ENCODE assay signal across 8 mouse cellular contexts in genomic region chr3:138526916-138527666, GRCm38 (mm10). TPM values are rescaled to one million over a fixed set of nuclear protein-coding genes. Genes with fewer than 3 reads are reported as not detected.
DNase-seq lines count a peak whose midpoint lies in the region; ATAC-seq lines count a peak whose summit lies in the region.

No protein-coding gene starts in this region.

- peak overlapping the region; percentile 99 for H3K4me3 ChIP-seq in hindbrain, embryonic 12.5 days

- peaks cover 3% of the 10 kb centered on the region; the same call in 1 of the 2 replicates for H3K27me3 ChIP-seq in hindbrain, embryonic 12.5 days

- peak overlapping the region; percentile 64 for H3K4me2 ChIP-seq in hindbrain, embryonic 12.5 days (replicated peaks)

- peak overlapping the region; percentile 98 for H3K9ac ChIP-seq in hindbrain, embryonic 12.5 days

- peaks cover 26% of the 10 kb centered on the region for H3K4me1 ChIP-seq in hindbrain, embryonic 12.5 days

- no peaks in the 10 kb centered on the region for H3K36me3 ChIP-seq in hindbrain, embryonic 12.5 days

- DNase-seq in NIH3T3 (ENCODE audit: low read depth) = peak; percentile 99
- peak; percentile 98 to 99 for DNase-seq in cerebellum, postnatal 10 days
- peak; percentile 98 for DNase-seq in frontal cortex, postnatal 10 days (ENCODE audit: low spot score in 2 of 2)
- peak; percentile 95 to 99 for DNase-seq in layer of hippocampus, postnatal 14 days (ENCODE audit: low spot score in 2 of 2)
- peak; percentile 97 for DNase-seq in lung, postnatal 14 days
- peak; percentile 92 for DNase-seq in retina, adult 2 months (ENCODE audit: low read depth, low spot score)
- peak; percentile 95 to 98 for DNase-seq in thymus, postnatal 36 days

- H3K27ac ChIP-seq in hindbrain, embryonic 12.5 days = peak overlapping the region; percentile 99

- H3K9me3 ChIP-seq in hindbrain, embryonic 12.5 days (replicated peaks) = no peaks in the 10 kb centered on the region

- peak; percentile 93 for ATAC-seq in hindbrain, embryonic 12.5 days (ENCODE audit: low FRiP score)

- under 1% methylated on average over 73 of the region's 85 CpGs for WGBS in hindbrain, embryonic 12.5 days

RNA-seq across cellular contexts. Expression of gene Eif4e, which starts 1.1 kb away (rescaled TPM):
- polyA plus RNA-seq in hindbrain, embryonic 12.5 days (2016; fragmentation: Nextera tagmentation; extraction: Ambion mirVana) = 300 and 313 TPM in 2 replicates
- 100 to 1,000 TPM; 151 to 169 TPM for total RNA-seq in layer of hippocampus, postnatal 14 days (2021)

RNA-seq across cellular contexts. Expression of gene Metap1, which starts 37.8 kb away (rescaled TPM):
- polyA plus RNA-seq in hindbrain, embryonic 12.5 days (2016; fragmentation: Nextera tagmentation; extraction: Ambion mirVana) = 46.4 and 47.5 TPM in 2 replicates
- 10 to 100 TPM; 43.1 to 45.0 TPM for total RNA-seq in layer of hippocampus, postnatal 14 days (2021)

Comparison
In these comparisons a context has a peak if more than half of its experiments do, and no peak if none do; other contexts are left out.
1. Peak in every context shown above with its lines: DNase-seq, ATAC-seq, H3K4me3 ChIP-seq and H3K27ac ChIP-seq.